Mouse (Mus musculus) embryonic facial prominence, embryonic 10.5 days (tissue): ENCODE results near the gene Commd7. TPM values are rescaled to one million over a fixed set of nuclear protein-coding genes. Genes with fewer than 3 reads are reported as not detected.
"Not testable (repeated sequence)": the region's sequence is repeated elsewhere in the genome, so short reads cannot be mapped to it uniquely, and the experiment has no call there.

Source experiments
- DNase-seq: peaks from one replicate; pipeline ENCODE4 v3.0.0-alpha.2; 2017; ENCODE audit warnings: low spot score
- H3K27ac ChIP-seq: fragments of 300-500 bp; sonication (generic); replicated peaks from 2 replicates; pipeline ENCODE4 v1.5.1; 2016; ENCODE audit warnings: mild to moderate bottlenecking
- H3K27me3 ChIP-seq: fragments of 300-500 bp; sonication (generic); replicated peaks from 2 replicates; pipeline ENCODE4 v1.6.1; 2016; ENCODE audit warnings: low read depth, mild to moderate bottlenecking; ENCODE audit not compliant: poor library complexity, severe bottlenecking
- H3K36me3 ChIP-seq: fragments of 300-500 bp; sonication (generic); replicated peaks from 2 replicates; pipeline ENCODE4 v1.6.1; 2016; ENCODE audit warnings: mild to moderate bottlenecking, moderate library complexity
- H3K4me1 ChIP-seq: fragments of 300-500 bp; sonication (generic); 2 replicates; pipeline ENCODE4 v1.6.1; 2016
- H3K4me3 ChIP-seq: fragments of 300-500 bp; sonication (generic); 2 replicates; pipeline ENCODE4 v1.5.1; 2016; ENCODE audit warnings: mild to moderate bottlenecking, moderate library complexity
- H3K9me3 ChIP-seq: fragments of 300-500 bp; sonication (generic); 2 replicates; pipeline ENCODE4 v1.6.1; 2016; ENCODE audit warnings: mild to moderate bottlenecking
- WGBS: fragments of 180-500 bp; shearing (Covaris S2); methylation state at CpG from one replicate; pipeline ENCODE4 v1.1.7; 2016; 5-methylcytosine and 5-hydroxymethylcytosine counted together
- polyA plus RNA-seq: library from polyadenylated mRNA; unstranded; fragments of >200 nt; fragmentation: Nextera tagmentation; extraction: Ambion mirVana; gene quantifications from 2 replicates; pipeline ENCODE4 v1.2.1, GENCODE M21; 2016

Commd7 gene
- polyA plus RNA-seq, result 72.2 and 74.3 TPM in 2 replicates

DNA sequence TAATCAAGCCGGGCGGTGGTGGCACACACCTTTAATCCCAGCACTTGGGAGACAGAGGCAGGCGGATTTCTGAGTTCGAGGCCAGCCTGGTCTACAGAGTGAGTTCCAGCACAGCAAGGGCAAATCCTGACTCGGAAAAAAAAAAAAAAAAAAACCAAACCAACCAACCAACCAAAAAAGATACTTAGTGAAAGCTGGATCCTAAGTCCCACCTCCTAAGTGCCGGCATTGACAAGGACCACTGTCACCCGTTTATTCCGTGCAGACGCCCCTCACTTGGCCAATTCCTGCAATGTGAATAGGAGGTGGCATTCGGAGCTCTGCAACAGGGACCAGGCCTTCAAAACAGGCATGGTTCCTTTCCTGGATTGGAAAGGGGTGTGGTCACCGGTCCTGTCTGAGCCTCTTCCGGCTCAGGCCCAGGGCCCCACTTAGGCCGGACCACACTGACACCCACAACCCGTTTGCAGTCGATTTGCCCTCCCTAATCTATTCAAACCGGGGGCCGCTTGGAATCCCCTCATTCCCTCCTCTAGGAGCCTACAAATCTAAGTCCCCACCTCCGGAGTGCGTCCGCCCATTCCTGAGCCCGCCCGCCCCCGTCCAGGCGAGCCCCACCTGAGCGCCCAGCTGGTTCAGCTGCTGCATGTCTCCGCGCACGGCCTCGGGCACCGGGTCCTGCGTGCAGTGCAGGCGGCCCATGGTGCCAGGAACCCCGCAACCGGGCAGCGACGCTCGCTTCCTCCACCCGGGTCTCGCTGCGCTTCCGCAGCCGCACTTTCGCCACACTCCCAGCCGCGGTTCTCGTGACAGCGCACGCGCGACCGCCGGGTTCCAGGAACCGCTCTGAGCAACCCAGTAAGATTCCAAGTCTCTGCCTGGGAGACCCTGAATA is at the start of gene Commd7:
Gene Commd7, minus strand, starts transcription at position 806 of the 895 bp plus-strand sequence.
- peak; percentile 88 for DNase-seq
- 4% methylated on average over 53 of the region's 53 CpGs for WGBS
- no peaks in the 10 kb centered on the region for H3K9me3 ChIP-seq
- H3K4me3 ChIP-seq, result peak within 1 kb of the TSS; percentile 79
- H3K36me3 ChIP-seq, result peaks cover 22% of the 10 kb centered on the region
- no peaks in the 10 kb centered on the region for H3K27me3 ChIP-seq
- H3K4me1 ChIP-seq, result peaks cover 19% of the 10 kb centered on the region
- peak within 1 kb of the TSS; percentile 91 for H3K27ac ChIP-seq

- Histone ChIP-seq H3K4me3 (no peak overlapping the region), H3K4me1 (no peaks in the 10 kb centered on the region), H3K27me3 (no peaks in the 10 kb centered on the region), H3K27ac (no peak overlapping the region), H3K36me3 (peaks cover 72% of the 10 kb centered on the region), H3K9me3 (no peaks in the 10 kb centered on the region)
- no peak for DNase-seq
- WGBS, result 93% methylated on average over 1 of the region's 1 CpGs
Measured at GRCm38 (mm10) chr2:153679959-153680358, 47.4 kb upstream of the Commd7 start.

DNA sequence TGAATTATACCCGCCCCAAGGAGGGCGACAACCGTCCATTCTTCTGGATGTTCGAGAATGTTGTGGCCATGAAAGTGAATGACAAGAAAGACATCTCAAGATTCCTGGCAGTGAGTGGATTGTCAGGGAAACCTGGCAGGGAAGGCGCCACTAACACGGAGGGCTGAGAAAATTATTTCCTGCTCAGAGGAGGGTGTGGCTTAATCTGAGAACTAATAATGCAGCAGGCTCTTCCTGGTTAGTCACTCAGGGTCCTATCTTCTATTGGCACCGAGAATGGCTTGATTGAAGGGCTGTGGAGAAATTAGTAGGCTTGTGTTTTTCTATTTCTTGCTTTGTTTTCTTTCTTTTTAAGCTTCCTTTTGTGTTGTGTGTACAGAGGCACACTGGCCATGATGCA is 45.0 kb upstream of the Commd7 start:
- H3K27me3 ChIP-seq, result no peaks in the 10 kb centered on the region
- 89% methylated on average over 7 of the region's 7 CpGs for WGBS
- peaks cover 83% of the 10 kb centered on the region for H3K36me3 ChIP-seq

DNA sequence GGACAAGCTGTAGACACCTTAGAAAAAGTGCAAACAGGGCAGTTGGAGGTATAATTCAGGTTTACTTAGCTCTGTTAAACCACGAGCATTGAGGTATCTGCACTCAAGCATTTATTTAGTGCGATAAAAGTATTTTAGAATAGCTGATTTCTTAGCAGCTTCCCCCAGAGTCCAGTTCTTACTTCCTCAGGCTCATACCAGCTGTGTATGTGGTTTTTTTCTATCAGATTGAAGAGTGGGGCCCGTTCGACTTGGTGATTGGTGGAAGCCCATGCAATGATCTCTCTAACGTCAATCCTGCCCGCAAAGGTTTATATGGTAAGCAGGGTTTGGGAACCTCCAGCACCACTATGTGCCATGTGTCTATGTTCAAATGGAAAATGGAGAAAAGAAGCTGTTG is 44.4 kb upstream of the Commd7 start:
- Histone ChIP-seq H3K27ac (no peak overlapping the region), H3K36me3 (peaks cover 83% of the 10 kb centered on the region)
- 93% methylated on average over 6 of the region's 6 CpGs for WGBS

More for the DNA sequence above, 45.0 kb upstream of the Commd7 start:
- Histone ChIP-seq H3K9me3 (no peaks in the 10 kb centered on the region), H3K4me1 (no peaks in the 10 kb centered on the region), H3K27ac (no peak overlapping the region), H3K4me3 (no peak overlapping the region)
- no peak for DNase-seq

GRCm38 (mm10) chr2:153675364-153675763 is 42.8 kb upstream of the Commd7 start:
- WGBS, result 74% methylated on average over 1 of the region's 1 CpGs
- H3K27me3 ChIP-seq, H3K4me1 ChIP-seq, H3K27ac ChIP-seq, H3K4me3 ChIP-seq, DNase-seq, H3K9me3 ChIP-seq: not testable (repeated sequence)
- H3K36me3 ChIP-seq, result peaks cover 79% of the 10 kb centered on the region

More for the DNA sequence above, 44.4 kb upstream of the Commd7 start:
- H3K9me3 ChIP-seq, result no peaks in the 10 kb centered on the region
- H3K4me3 ChIP-seq, result no peak overlapping the region
- no peaks in the 10 kb centered on the region for H3K4me1 ChIP-seq
- DNase-seq, result no peak
- no peaks in the 10 kb centered on the region for H3K27me3 ChIP-seq

DNA sequence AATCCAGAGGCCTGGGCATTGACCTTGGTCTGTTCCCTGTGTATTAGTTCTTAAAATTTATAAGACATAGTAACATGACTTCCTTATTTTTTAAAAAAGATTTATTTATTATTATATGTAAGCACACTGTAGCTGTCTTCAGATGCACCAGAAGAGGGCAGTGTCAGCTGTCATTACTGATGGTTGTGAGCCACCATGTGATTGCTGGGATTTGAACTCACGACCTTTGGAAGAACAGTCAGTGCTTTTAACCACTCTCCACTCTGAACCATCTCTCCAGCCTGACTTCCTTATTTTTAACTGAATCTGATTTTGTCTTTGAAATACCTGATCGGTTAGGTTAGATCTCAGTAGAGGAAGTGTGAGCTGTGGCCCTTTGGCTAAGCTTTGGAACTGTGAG is 40.0 kb upstream of the Commd7 start:
- no peaks in the 10 kb centered on the region for H3K27me3 ChIP-seq
- H3K9me3 ChIP-seq, result no peaks in the 10 kb centered on the region
- WGBS, result 86% methylated on average over 2 of the region's 2 CpGs
- no peaks in the 10 kb centered on the region for H3K4me1 ChIP-seq
- no peak for DNase-seq
- no peak overlapping the region for H3K4me3 ChIP-seq
- no peak overlapping the region for H3K27ac ChIP-seq
- H3K36me3 ChIP-seq, result peaks cover 80% of the 10 kb centered on the region

DNA sequence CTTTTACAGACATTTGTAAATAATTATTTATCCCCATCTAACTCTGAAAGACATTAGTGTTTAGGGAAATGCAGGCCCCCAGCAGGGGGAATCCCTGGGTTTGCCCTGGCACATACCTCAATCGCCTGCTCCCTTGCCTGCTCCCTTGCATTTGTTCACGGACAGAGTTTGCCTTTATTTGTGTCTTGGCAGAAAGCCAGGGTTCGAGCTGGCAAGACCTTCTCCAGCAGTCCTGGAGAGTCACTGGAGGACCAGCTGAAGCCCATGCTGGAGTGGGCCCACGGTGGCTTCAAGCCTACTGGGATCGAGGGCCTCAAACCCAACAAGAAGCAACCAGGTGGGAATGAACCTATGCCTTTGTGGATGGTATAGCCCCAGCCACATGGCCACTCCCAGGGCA is 37.5 kb upstream of the Commd7 start:
- Histone ChIP-seq H3K4me3 (no peak overlapping the region), H3K4me1 (no peaks in the 10 kb centered on the region), H3K9me3 (no peaks in the 10 kb centered on the region), H3K27me3 (no peaks in the 10 kb centered on the region), H3K27ac (no peak overlapping the region), H3K36me3 (peaks cover 76% of the 10 kb centered on the region)
- no peak for DNase-seq
- WGBS, result 89% methylated on average over 5 of the region's 5 CpGs

GRCm38 (mm10) chr2:153668754-153669376 is 36.3 kb upstream of the Commd7 start:
- Histone ChIP-seq H3K9me3 (no peaks in the 10 kb centered on the region), H3K36me3 (peaks cover 79% of the 10 kb centered on the region), H3K4me1 (no peaks in the 10 kb centered on the region), H3K27me3 (no peaks in the 10 kb centered on the region), H3K27ac (no peak overlapping the region), H3K4me3 (no peak overlapping the region)
- DNase-seq, result no peak
- 79% methylated on average over 7 of the region's 7 CpGs for WGBS

DNA sequence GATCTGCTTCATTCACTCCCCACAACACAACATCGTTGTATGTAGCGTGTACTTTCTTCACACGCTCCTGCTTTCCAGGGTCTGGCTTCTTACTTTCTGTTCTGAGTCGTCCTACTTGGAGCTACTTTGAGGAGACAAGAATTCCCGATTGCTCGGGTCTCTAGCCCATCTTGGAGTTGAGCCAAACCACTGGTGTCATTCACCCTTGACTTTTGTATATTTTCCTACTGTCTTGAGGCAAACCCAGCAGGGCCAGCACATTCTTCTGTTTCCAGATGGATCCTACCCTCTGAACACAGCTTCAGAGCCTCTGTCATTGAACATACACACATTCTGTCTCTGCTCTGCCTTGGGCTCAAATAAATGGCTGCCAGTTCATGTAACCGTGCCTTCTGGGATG is 32.8 kb upstream of the Commd7 start:
- Histone ChIP-seq H3K4me3 (no peak overlapping the region), H3K27me3 (no peaks in the 10 kb centered on the region), H3K27ac (no peak overlapping the region), H3K4me1 (peaks cover 6% of the 10 kb centered on the region), H3K36me3 (peaks cover 81% of the 10 kb centered on the region), H3K9me3 (no peaks in the 10 kb centered on the region)
- DNase-seq, result no peak
- 94% methylated on average over 7 of the region's 7 CpGs for WGBS

GRCm38 (mm10) chr2:153660616-153661015 is 28.0 kb upstream of the Commd7 start:
- H3K9me3 ChIP-seq, result no peaks in the 10 kb centered on the region
- H3K4me3 ChIP-seq, result no peak overlapping the region
- DNase-seq, result peak; percentile 50
- H3K36me3 ChIP-seq, result peaks cover 46% of the 10 kb centered on the region
- 0 out of 2 replicates have a peak overlapping the region, but pooled peaks have one; percentile 20 for H3K27ac ChIP-seq
- 37% methylated on average over 3 of the region's 3 CpGs for WGBS
- no peaks in the 10 kb centered on the region for H3K27me3 ChIP-seq
- H3K4me1 ChIP-seq, result peaks cover 8% of the 10 kb centered on the region

DNA sequence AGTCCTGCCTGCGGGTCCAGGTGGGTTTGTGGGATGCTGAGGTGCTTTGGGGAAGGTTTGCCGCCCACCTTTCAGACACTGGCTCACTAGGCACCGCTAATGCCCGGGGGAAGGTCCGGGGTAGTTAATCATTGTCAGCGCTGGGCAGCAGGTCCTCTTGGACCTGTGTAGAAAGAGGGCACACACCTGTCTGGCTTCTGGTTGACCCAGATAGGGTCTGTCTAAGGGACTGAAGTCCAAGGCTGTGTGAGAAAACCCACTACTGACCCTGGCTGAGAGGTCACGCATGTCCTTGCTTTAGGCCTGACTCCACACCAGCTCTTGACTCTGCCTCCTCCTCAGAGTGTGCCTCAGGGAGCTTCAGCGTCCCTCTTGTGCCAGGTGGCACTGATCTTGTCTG is 25.1 kb upstream of the Commd7 start:
- Histone ChIP-seq H3K36me3 (peaks cover 29% of the 10 kb centered on the region), H3K4me1 (peaks cover 18% of the 10 kb centered on the region)
- WGBS, result 88% methylated on average over 8 of the region's 8 CpGs
- not testable (repeated sequence) for DNase-seq, H3K9me3 ChIP-seq, H3K27me3 ChIP-seq, H3K4me3 ChIP-seq, H3K27ac ChIP-seq

- no peak for DNase-seq
- Histone ChIP-seq H3K4me1 (peaks cover 42% of the 10 kb centered on the region), H3K36me3 (peaks cover 9% of the 10 kb centered on the region; the same call in 1 of the 2 replicates), H3K4me3 (no peak overlapping the region), H3K9me3 (no peaks in the 10 kb centered on the region), H3K27me3 (peaks cover 23% of the 10 kb centered on the region), H3K27ac (peak overlapping the region; percentile 52; the same call in 1 of the 2 replicates)
- 31% methylated on average over 3 of the region's 3 CpGs for WGBS
Measured at GRCm38 (mm10) chr2:153651681-153652080, 19.1 kb upstream of the Commd7 start.
